Mouse (Mus musculus): ENCODE measurements around the gene Ebf4. TPM values are rescaled to one million over a fixed set of nuclear protein-coding genes. Genes with fewer than 3 reads are reported as not detected.

Gene Ebf4
- total RNA-seq (2021) (under 1 TPM; 0.37 to 0.41 TPM), polyA plus RNA-seq (2012; rRNA removed) (0.85 and 1.0 TPM in 2 replicates)
- long read RNA-seq: 0 reads

- Histone ChIP-seq H3K4me1 (ENCODE audit: control insufficient read depth, insufficient read depth, low read length) (peaks cover 5% of the 10 kb centered on the region), H3K36me3 (ENCODE audit: control insufficient read depth, insufficient read depth, low read length) (no peaks in the 10 kb centered on the region), H3K79me2 (replicated peaks; ENCODE audit: control insufficient read depth, insufficient read depth, low read length) (no peaks in the 10 kb centered on the region), H3K9ac (ENCODE audit: low read depth, low read length) (peak within 1 kb of the TSS; percentile 90), H3K4me3 (peak within 1 kb of the TSS; percentile 56), H3K27ac (peak within 1 kb of the TSS; percentile 49; the same call in 1 of the 2 replicates), H3K27me3 (ENCODE audit: control insufficient read depth, insufficient read depth, low read length) (peaks cover 8% of the 10 kb centered on the region)
- no peak for TF ChIP-seq POLR2A (IDR thresholded peaks at IDR 0.05; ENCODE audit: insufficient read depth, low read depth, low read length)
- no peak for TF ChIP-seq EP300 (IDR thresholded peaks at IDR 0.05; ENCODE audit: insufficient read depth, low read depth, low read length)
- no peak for TF ChIP-seq CTCF (IDR thresholded peaks at IDR 0.05)
- WGBS: 2% methylated on average over 37 of the region's 39 CpGs
- peak; percentile 74 to 81 for DNase-seq
- intact Hi-C loops (cut with DNase I): loop anchor here (1.0 kb wide), 1 partner anchor 21 kb away; the partner anchor contains the start of gene Nop56
Measured at GRCm38 (mm10) chr2:130294936-130295277, at the start of gene Ebf4. Gene Ebf4, plus strand, starts transcription at chr2:130295169.

- Histone ChIP-seq H3K79me2 (replicated peaks; ENCODE audit: control insufficient read depth, insufficient read depth, low read length) (no peaks in the 10 kb centered on the region), H3K36me3 (ENCODE audit: control insufficient read depth, insufficient read depth, low read length) (no peaks in the 10 kb centered on the region), H3K27me3 (ENCODE audit: control insufficient read depth, insufficient read depth, low read length) (no peaks in the 10 kb centered on the region), H3K9ac (ENCODE audit: low read depth, low read length) (no peak overlapping the region), H3K4me1 (ENCODE audit: control insufficient read depth, insufficient read depth, low read length) (no peaks in the 10 kb centered on the region), H3K27ac (no peak overlapping the region), H3K4me3 (no peak overlapping the region)
- peak; percentile 71 for TF ChIP-seq CTCF (IDR thresholded peaks at IDR 0.05)
- TF ChIP-seq POLR2A (IDR thresholded peaks at IDR 0.05; ENCODE audit: insufficient read depth, low read depth, low read length): no peak
- intact Hi-C loops (cut with DNase I): loop anchor here (2.0 kb wide), 1 partner anchor 178 kb away; no protein-coding TSS in a partner anchor
- no peak for DNase-seq
- WGBS: 48% methylated on average over 9 of the region's 9 CpGs
Measured at GRCm38 (mm10) chr2:130246912-130247311, 48.1 kb upstream of the Ebf4 start.

- Histone ChIP-seq H3K36me3 (ENCODE audit: control insufficient read depth, insufficient read depth, low read length) (no peaks in the 10 kb centered on the region), H3K27me3 (ENCODE audit: control insufficient read depth, insufficient read depth, low read length) (no peaks in the 10 kb centered on the region), H3K4me3 (no peak overlapping the region), H3K79me2 (replicated peaks; ENCODE audit: control insufficient read depth, insufficient read depth, low read length) (no peaks in the 10 kb centered on the region), H3K9ac (ENCODE audit: low read depth, low read length) (no peak overlapping the region), H3K27ac (no peak overlapping the region), H3K4me1 (ENCODE audit: control insufficient read depth, insufficient read depth, low read length) (no peaks in the 10 kb centered on the region)
- DNase-seq: no peak
- TF ChIP-seq POLR2A (IDR thresholded peaks at IDR 0.05; ENCODE audit: insufficient read depth, low read depth, low read length) (no peak), EP300 (IDR thresholded peaks at IDR 0.05; ENCODE audit: insufficient read depth, low read depth, low read length) (no peak), CTCF (IDR thresholded peaks at IDR 0.05) (no peak)
- intact Hi-C loops (cut with DNase I): no loop called here
- 49% methylated on average over 7 of the region's 7 CpGs for WGBS
Measured at GRCm38 (mm10) chr2:130248226-130248625, 46.7 kb upstream of the Ebf4 start.

- H3K9ac ChIP-seq (ENCODE audit: low read depth, low read length): no peak overlapping the region
- no peak overlapping the region for H3K27ac ChIP-seq
- no peak overlapping the region for H3K4me3 ChIP-seq
- intact Hi-C loops (cut with DNase I): no loop called here
- TF ChIP-seq EP300 (IDR thresholded peaks at IDR 0.05; ENCODE audit: insufficient read depth, low read depth, low read length) (no peak), POLR2A (IDR thresholded peaks at IDR 0.05; ENCODE audit: insufficient read depth, low read depth, low read length) (no peak), CTCF (IDR thresholded peaks at IDR 0.05) (no peak)
- H3K36me3 ChIP-seq (ENCODE audit: control insufficient read depth, insufficient read depth, low read length): no peaks in the 10 kb centered on the region
- no peaks in the 10 kb centered on the region for H3K4me1 ChIP-seq (ENCODE audit: control insufficient read depth, insufficient read depth, low read length)
- H3K27me3 ChIP-seq (ENCODE audit: control insufficient read depth, insufficient read depth, low read length): no peaks in the 10 kb centered on the region
- no peaks in the 10 kb centered on the region for H3K79me2 ChIP-seq (replicated peaks; ENCODE audit: control insufficient read depth, insufficient read depth, low read length)
- WGBS: 69% methylated on average over 4 of the region's 4 CpGs
- DNase-seq: no peak
Measured at GRCm38 (mm10) chr2:130256762-130257161, 38.2 kb upstream of the Ebf4 start.

- H3K4me1 ChIP-seq (ENCODE audit: control insufficient read depth, insufficient read depth, low read length): no peaks in the 10 kb centered on the region
- H3K79me2 ChIP-seq (replicated peaks; ENCODE audit: control insufficient read depth, insufficient read depth, low read length): no peaks in the 10 kb centered on the region
- H3K4me3 ChIP-seq: no peak overlapping the region
- no peak overlapping the region for H3K9ac ChIP-seq (ENCODE audit: low read depth, low read length)
- no peaks in the 10 kb centered on the region for H3K36me3 ChIP-seq (ENCODE audit: control insufficient read depth, insufficient read depth, low read length)
- no peak for DNase-seq
- H3K27me3 ChIP-seq (ENCODE audit: control insufficient read depth, insufficient read depth, low read length): no peaks in the 10 kb centered on the region
- WGBS: 74% methylated on average over 4 of the region's 4 CpGs
- intact Hi-C loops (cut with DNase I): no loop called here
- no peak overlapping the region for H3K27ac ChIP-seq
- TF ChIP-seq EP300 (IDR thresholded peaks at IDR 0.05; ENCODE audit: insufficient read depth, low read depth, low read length) (no peak), CTCF (IDR thresholded peaks at IDR 0.05) (no peak), POLR2A (IDR thresholded peaks at IDR 0.05; ENCODE audit: insufficient read depth, low read depth, low read length) (no peak)
Measured at GRCm38 (mm10) chr2:130260822-130261221, 34.1 kb upstream of the Ebf4 start.

GRCm38 (mm10) chr2:130261914-130262313 is 33.1 kb upstream of the Ebf4 start:
- H3K4me3 ChIP-seq: no peak overlapping the region
- no peak overlapping the region for H3K9ac ChIP-seq (ENCODE audit: low read depth, low read length)
- H3K4me1 ChIP-seq (ENCODE audit: control insufficient read depth, insufficient read depth, low read length): no peaks in the 10 kb centered on the region
- WGBS: 71% methylated on average over 2 of the region's 2 CpGs
- no peaks in the 10 kb centered on the region for H3K36me3 ChIP-seq (ENCODE audit: control insufficient read depth, insufficient read depth, low read length)
- intact Hi-C loops (cut with DNase I): no loop called here
- H3K27me3 ChIP-seq (ENCODE audit: control insufficient read depth, insufficient read depth, low read length): no peaks in the 10 kb centered on the region
- no peaks in the 10 kb centered on the region for H3K79me2 ChIP-seq (replicated peaks; ENCODE audit: control insufficient read depth, insufficient read depth, low read length)
- DNase-seq: no peak
- no peak for TF ChIP-seq EP300 (IDR thresholded peaks at IDR 0.05; ENCODE audit: insufficient read depth, low read depth, low read length)
- no peak for TF ChIP-seq CTCF (IDR thresholded peaks at IDR 0.05)
- no peak for TF ChIP-seq POLR2A (IDR thresholded peaks at IDR 0.05; ENCODE audit: insufficient read depth, low read depth, low read length)
- no peak overlapping the region for H3K27ac ChIP-seq

All from heart, adult 2 months (tissue).